Mouse (Mus musculus) bone marrow, adult 2 months (tissue): ENCODE results near the gene Best1.
A peak's percentile ranks its signal among the peaks of the same experiment; 100 is the strongest.

Source experiments
- CTCF ChIP-seq: fragments of 200-500 bp; IDR thresholded peaks from 2 replicates; pipeline ENCODE4 v1.5.1; 2011; ENCODE audit warnings: low read length, control low read depth; ENCODE audit not compliant: control insufficient read depth, insufficient read depth
- POLR2A ChIP-seq: fragments of 200-500 bp; IDR thresholded peaks from 2 replicates; pipeline ENCODE4 v1.6.1; 2011; ENCODE audit warnings: low read depth, mild to moderate bottlenecking, control low read depth, low read length, borderline replicate concordance; ENCODE audit not compliant: control insufficient read depth

DNA sequence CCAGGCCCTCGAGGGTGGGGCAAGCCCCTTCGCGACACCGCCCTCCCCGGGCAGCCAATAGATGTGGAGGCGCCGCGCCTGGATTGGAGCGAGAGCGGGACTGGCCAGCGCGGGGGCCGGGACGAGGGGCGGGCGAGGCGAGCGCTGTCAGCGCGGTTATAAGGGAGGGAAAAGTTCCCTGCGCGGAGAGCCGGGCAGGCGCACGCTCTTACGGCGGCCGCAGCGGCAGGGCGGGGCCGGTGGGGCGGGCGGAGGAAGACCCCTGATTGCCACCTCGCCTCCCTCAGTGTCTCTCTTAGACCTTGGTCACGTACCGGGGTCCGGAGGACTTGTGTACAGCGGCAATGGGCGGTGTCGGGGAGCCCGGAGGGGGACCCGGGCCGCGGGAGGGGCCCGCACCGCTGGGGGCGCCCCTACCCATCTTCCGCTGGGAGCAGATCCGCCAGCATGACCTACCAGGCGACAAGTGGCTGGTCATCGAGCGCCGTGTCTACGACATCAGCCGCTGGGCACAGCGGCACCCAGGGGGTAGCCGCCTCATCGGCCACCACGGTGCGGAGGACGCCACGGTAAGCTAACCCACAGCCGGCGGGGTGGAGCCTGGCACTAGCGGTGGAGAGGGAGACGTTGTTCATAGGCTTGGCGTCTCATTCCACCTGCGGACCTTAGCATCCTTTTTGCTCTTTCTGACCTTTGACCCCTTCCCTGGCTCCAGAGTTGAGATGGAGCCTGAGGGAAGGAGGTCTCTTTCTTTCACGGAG, 40.1 kb upstream of the Best1 start, which contains the start of gene Fads3:
- TF ChIP-seq CTCF (no peak), POLR2A (peak; percentile 53; the same call in 1 of the 2 replicates)
